In the genomic region with DNA sequence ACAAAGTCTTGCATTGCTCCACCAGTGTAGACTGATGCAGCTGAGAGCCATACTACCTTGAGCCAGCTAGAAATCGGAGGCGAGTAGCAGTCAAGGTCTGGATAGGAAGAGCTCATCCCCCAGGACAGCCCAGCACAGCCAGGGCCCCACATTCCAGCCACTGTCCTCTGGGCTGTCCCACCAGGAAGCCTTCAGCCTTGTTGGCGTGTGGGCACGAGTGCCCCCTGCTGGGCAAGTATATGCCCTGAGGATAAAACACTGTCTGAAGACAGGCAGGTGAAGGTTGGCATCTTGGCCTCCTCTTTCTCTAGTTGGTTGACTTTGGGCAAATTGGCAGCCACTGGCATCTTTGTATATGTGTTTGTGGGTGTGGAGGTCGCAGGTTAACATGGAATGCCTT, we compare ENCODE assay signal across 8 mouse cellular contexts. TPM values are rescaled to one million over a fixed set of nuclear protein-coding genes. Genes with fewer than 3 reads are reported as not detected.
A peak's percentile ranks its signal among the peaks of the same experiment; 100 is the strongest.
DNase-seq lines count a peak whose midpoint lies in the region; ATAC-seq and TF ChIP-seq lines count a peak whose summit lies in the region.

No protein-coding gene starts in this region.

- no peak for TF ChIP-seq POLR2A in bone marrow, adult 2 months (IDR thresholded peaks at IDR 0.05; ENCODE audit: borderline replicate concordance, control insufficient read depth, low read depth, low read length)

- H3K4me3 ChIP-seq in G1E (ENCODE audit: low read depth, low read length), result no peak overlapping the region
- H3K4me3 ChIP-seq in bone marrow, adult 2 months (replicated peaks; ENCODE audit: control insufficient read depth, low read depth, low read length), result no peak overlapping the region
- H3K4me3 ChIP-seq in forebrain, embryonic 14.5 days (ENCODE audit: low read depth, low read length), result no peak overlapping the region
- H3K4me3 ChIP-seq in layer of hippocampus, adult 2 months, result no peak overlapping the region

- no peaks in the 10 kb centered on the region for H3K4me1 ChIP-seq in G1E (ENCODE audit: insufficient read depth, low read depth, low read length)
- no peaks in the 10 kb centered on the region for H3K4me1 ChIP-seq in bone marrow, adult 2 months (ENCODE audit: control insufficient read depth, insufficient read depth, low read length)
- peaks cover 4% of the 10 kb centered on the region for H3K4me1 ChIP-seq in forebrain, embryonic 14.5 days (ENCODE audit: control insufficient read depth, insufficient read depth, low read length)

- no peaks in the 10 kb centered on the region for H3K36me3 ChIP-seq in G1E (replicated peaks)
- H3K36me3 ChIP-seq in forebrain, embryonic 14.5 days (ENCODE audit: control insufficient read depth, insufficient read depth, low read length), result no peaks in the 10 kb centered on the region

- 22% methylated on average over 5 of the region's 5 CpGs for WGBS in bone marrow, adult 2 months
- WGBS in forebrain, embryonic 14.5 days, result 15% methylated on average over 5 of the region's 5 CpGs

- no peak overlapping the region for H3K4me2 ChIP-seq in forebrain, embryonic 14.5 days (ENCODE audit: low read length)

- H3K27me3 ChIP-seq in G1E (ENCODE audit: insufficient read depth, low read length), result peaks cover 6% of the 10 kb centered on the region; the same call in 1 of the 2 replicates
- H3K27me3 ChIP-seq in forebrain, embryonic 14.5 days (replicated peaks; ENCODE audit: control insufficient read depth, insufficient read depth, low read length), result no peaks in the 10 kb centered on the region

- peak; percentile 58 for DNase-seq in G1E (ENCODE audit: low spot score)
- peak; percentile 70 for DNase-seq in forebrain, embryonic 14.5 days (ENCODE audit: low spot score)
- DNase-seq in heart, postnatal 36 days, result peak; percentile 79 to 84
- peak; percentile 56 to 68 for DNase-seq in layer of hippocampus, adult 2 months (ENCODE audit: low spot score in 2 of 2)
- DNase-seq in lung, postnatal 10 days, result peak; percentile 83
- DNase-seq in right cerebral cortex, postnatal 4 days, result peak; percentile 67

- ATAC-seq in G1E (ENCODE audit: extremely low read depth, insufficient number of reproducible peaks, low FRiP score, poor library complexity, severe bottlenecking), result no peak
- ATAC-seq in forebrain, embryonic 14.5 days, result no peak
- no peak for ATAC-seq in erythroid progenitor cell, adult 5-6 weeks (replicated peaks; ENCODE audit: low FRiP score, poor library complexity, severe bottlenecking)

- H3K27ac ChIP-seq in bone marrow, adult 2 months (ENCODE audit: control insufficient read depth, insufficient read depth, low read depth, low read length, poor library complexity), result no peak overlapping the region
- H3K27ac ChIP-seq in forebrain, embryonic 14.5 days (ENCODE audit: low read depth, low read length), result no peak overlapping the region
- H3K27ac ChIP-seq in layer of hippocampus, adult 2 months, result no peak overlapping the region

- intact Hi-C loops in heart, postnatal 36 days (cut with DNase I), result loop anchor here (1.0 to 2.0 kb wide), 2 partner anchors 36 to 58 kb away; no protein-coding TSS in a partner anchor

- H3K9ac ChIP-seq in forebrain, embryonic 14.5 days (ENCODE audit: low read length), result no peak overlapping the region

- H3K9me3 ChIP-seq in G1E (replicated peaks), result no peaks in the 10 kb centered on the region
- H3K9me3 ChIP-seq in forebrain, embryonic 14.5 days (replicated peaks; ENCODE audit: control insufficient read depth, low read length), result no peaks in the 10 kb centered on the region

- peak; percentile 74 for TF ChIP-seq CTCF in G1E (IDR thresholded peaks at IDR 0.05; ENCODE audit: low read depth, low read length)
- TF ChIP-seq CTCF in bone marrow, adult 2 months (IDR thresholded peaks at IDR 0.05; ENCODE audit: control insufficient read depth, insufficient read depth, low read length), result peak; percentile 89
- peak; percentile 94 for TF ChIP-seq CTCF in layer of hippocampus, adult 2 months (conservative IDR thresholded peaks at IDR 0.05)

RNA-seq across cellular contexts. Expression of gene Wnt11, which starts 56.0 kb away (rescaled TPM):
- total RNA-seq in G1E (2014; fragmentation: Nextera tagmentation), result not detected in 2 replicates
- total RNA-seq in G1E (2017), result not detected in 2 replicates
- not detected in 2 replicates for polyA plus RNA-seq in G1E (2012)
- polyA plus RNA-seq in bone marrow, adult 2 months (2011; ENCODE audit: insufficient read depth, insufficient read length, low replicate concordance, missing spikeins), result 1.5 TPM in 1 of 2 replicates, not detected in the other
- polyA plus RNA-seq in forebrain, embryonic 14.5 days (2014; fragmentation: Nextera tagmentation; extraction: Ambion mirVana), result 0.26 and 0.50 TPM in 2 replicates
- total RNA-seq in heart, postnatal 36 days (2021), result 1 to 10 TPM; 5.1 to 9.2 TPM
- total RNA-seq in layer of hippocampus, adult 2 months (2021), result 1 to 10 TPM; 2.0 to 2.5 TPM
- total RNA-seq in erythroid progenitor cell, adult 5-6 weeks (2015; ENCODE audit: low replicate concordance), result not detected in 2 replicates
- total RNA-seq in erythroid progenitor cell, adult 5-6 weeks (2017; ENCODE audit: low replicate concordance), result not detected in 2 replicates
